Mouse (Mus musculus) ovary, adult 18-20 months (tissue): ENCODE data around the gene Slc22a17.

Source experiments
- DNase-seq: peaks from one replicate; pipeline ENCODE4 v3.0.0; 2022; ENCODE audit warnings: low spot score, mixed read lengths

Gene Slc22a17

GRCm38 (mm10) chr14:54900383-54900782 is 12.5 kb downstream of the Slc22a17 start:
- DNase-seq = no peak

GRCm38 (mm10) chr14:54897445-54897844 is 15.5 kb downstream of the Slc22a17 start:
- peak; percentile 85 for DNase-seq

- peak; percentile 58 for DNase-seq
Observed at GRCm38 (mm10) chr14:54894296-54895151, 18.4 kb downstream of the Slc22a17 start.

DNA sequence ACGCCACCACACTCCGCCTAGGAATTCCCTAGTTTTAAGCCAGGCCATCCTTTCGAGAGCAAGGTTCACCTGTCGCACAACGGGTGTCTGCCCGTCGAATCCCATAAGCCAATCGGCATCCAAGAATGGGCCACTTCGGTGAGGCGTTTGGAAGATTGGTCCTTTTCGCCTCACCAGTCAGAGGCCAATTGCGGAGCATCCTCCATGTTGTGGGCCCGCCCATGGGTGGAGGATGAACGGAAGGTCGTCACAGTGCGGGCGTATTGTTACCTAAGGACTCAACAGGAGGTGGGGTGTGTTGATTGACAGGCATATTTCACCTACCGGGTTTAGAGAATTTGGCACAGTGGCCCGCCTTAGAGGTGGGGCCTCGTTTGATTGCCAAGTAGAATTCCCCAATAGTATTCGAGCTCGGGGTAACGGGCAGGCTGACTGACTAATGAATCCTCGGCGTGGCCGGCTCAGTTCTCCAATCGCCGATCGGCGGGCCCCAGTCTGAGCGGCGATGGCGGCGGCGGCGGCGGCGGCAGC is 19.2 kb downstream of the Slc22a17 start:
- peak; percentile 99 for DNase-seq

- no peak for DNase-seq
Observed at GRCm38 (mm10) chr14:54892200-54892599, 20.7 kb downstream of the Slc22a17 start, which contains the start of gene Pabpn1. Pabpn1 (plus strand) TSS chr14:54892500.

GRCm38 (mm10) chr14:54885309-54885708 is 27.6 kb downstream of the Slc22a17 start:
- peak; percentile 35 for DNase-seq

GRCm38 (mm10) chr14:54884022-54884712 is 28.8 kb downstream of the Slc22a17 start:
- DNase-seq = no peak

DNA sequence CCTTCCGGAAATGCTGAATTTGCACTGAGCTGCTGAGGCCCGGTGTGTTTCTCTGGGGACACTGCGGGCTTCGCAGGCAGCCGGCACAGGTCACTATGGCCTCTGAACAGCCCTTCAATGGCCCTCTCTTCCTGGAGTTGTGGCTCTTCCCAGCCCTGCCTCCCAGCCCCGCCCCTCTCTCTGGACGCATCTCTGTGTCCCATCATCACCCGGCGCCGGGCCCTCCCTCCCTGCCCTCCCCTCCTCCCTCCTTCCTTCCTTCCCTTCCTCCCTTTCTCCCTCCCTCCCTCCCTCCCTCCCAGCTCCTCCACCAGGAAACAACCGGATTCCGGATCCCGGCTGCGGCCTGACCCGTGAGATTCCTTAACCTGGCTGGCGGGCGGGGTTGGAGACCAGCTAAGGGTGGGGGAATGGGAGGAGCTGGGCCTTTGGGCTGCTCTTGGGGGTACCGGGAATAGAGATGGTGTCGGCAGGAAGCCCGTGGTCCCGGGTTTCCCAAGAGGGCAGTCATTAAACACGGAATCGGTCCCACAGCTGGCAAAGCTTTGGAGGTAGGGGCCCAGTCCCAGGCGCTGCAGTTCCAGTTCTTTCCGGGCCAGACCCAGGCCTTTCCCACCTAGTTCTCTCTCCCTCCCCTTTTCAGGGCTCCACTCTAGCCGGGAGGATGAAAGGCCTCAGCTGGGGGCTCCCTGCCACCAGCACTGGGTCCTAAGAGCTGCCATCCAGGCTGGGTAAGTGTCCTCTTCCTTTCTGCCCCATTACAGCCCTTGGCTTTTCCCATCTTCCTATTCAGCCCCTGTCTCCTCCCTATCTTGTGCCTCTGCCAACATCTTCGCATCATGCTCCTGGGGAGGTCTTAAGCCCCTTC is 29.5 kb downstream of the Slc22a17 start, which contains the start of the genes Bcl2l2 and Gm20521:
Gene Bcl2l2 (plus strand): TSS at position 224 of the 868 bp plus-strand sequence.
Gene Gm20521 (plus strand): TSS at position 288 of the 868 bp plus-strand sequence.
- peak; percentile 83 for DNase-seq

GRCm38 (mm10) chr14:54877048-54877715 is 35.8 kb downstream of the Slc22a17 start, which contains the start of gene Ppp1r3e:
Ppp1r3e (minus strand) TSS chr14:54877550.
- DNase-seq = peak; percentile 68

- peak; percentile 89 for DNase-seq
Observed at GRCm38 (mm10) chr14:54876539-54877047, 36.3 kb downstream of the Slc22a17 start.

- DNase-seq = no peak
Observed at GRCm38 (mm10) chr14:54875844-54876538, 36.9 kb downstream of the Slc22a17 start.

- no peak for DNase-seq
Observed at GRCm38 (mm10) chr14:54874165-54874564, 38.8 kb downstream of the Slc22a17 start.

DNA sequence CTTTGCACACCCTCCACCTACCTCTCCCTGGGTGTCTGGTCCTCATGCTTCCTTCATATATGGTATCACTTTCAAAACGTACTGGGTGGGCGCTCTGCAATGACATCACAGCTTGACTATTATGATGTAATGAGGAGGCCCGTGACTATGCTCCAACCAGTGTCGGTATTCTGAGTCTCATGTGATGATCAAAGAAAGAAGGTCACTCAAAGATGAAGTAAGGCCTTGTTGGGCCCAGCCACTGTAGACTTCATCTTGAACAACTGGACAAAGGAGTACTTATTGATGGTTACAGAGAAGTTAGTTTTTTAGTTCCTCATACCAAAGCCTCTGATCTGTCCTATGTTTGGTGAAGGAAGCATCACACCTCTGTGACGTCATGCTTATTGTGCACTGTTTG is 42.1 kb downstream of the Slc22a17 start, which contains the start of gene Homez:
Gene Homez (minus strand): TSS at position 101 of the 400 bp plus-strand sequence.
- no peak for DNase-seq

DNA sequence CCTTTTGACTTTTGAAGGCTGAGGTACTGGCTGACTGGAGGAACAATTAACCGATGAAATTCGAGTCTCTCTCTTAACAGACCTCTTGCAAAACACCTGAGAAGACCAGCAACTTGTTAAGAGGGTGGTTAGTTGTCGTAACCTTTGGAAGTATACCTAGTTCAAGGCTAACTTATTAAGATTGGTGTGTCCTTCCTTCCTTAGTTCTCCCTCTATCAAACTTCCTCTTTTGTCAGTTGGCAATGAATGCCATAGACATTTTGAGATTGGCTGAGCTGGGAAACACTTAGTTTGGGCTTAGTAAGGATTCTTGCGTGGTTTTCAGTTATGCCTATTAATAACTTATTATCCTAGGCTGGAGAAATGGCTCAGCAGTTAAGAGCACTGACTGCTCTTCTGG is 44.9 kb downstream of the Slc22a17 start:
- no peak for DNase-seq

DNA sequence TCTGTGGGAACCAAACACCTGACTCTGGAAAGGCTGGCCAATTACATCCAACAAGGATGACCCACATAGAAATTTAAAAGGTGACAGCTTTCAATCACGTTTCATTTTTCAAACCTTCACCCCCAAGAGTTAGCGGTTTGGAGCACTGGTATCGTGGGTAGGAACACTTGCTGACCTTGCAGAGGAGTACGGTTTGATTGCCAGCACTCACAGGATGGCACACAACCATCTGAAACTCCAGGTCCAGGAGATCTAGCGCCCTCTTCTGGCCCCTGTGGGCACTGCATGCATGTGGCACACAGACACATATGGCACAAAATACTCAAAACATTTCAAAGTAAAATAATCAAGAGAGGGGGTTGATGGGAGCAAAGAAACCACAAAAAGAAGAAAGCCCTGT is 46.0 kb downstream of the Slc22a17 start:
- no peak for DNase-seq

- DNase-seq = no peak
Observed at GRCm38 (mm10) chr14:54866268-54866667, 46.7 kb downstream of the Slc22a17 start.

- no peak for DNase-seq
Observed at GRCm38 (mm10) chr14:54865626-54866025, 47.3 kb downstream of the Slc22a17 start.

DNA sequence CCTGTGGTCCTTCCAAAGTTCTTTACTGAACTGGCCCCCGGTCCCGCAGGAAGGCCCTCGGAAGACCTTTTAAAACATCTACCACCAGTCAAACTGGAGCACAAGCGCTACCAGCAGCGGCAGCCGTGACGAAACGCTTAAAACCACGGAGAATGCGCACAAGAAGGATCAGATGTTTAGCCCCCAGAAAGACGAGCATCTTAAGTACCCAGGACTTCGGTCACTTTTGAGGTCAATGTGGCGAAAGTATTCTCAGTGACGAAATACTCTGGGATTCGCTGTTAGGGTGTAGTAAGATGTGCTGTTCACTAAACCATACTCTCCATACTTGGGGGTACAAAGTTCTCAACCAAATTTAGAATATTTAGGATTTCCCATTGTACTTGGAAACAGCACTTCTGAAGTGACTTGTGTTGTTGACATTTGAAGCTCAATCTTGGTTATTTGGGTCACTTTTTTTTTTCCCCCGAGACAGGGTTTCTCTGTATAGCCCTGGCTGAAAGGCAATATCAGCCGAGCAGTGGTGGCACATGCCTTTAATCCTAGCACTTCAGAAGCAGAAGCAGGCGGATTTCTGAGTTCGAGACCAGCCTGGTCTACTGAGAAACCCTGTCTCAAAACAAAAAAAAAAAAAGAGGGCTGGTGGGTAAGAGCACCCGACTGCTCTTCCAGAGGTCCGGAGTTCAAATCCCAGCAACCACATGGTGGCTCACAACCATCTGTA is 48.5 kb downstream of the Slc22a17 start:
- DNase-seq = no peak
